Mouse (Mus musculus) midbrain, embryonic 10.5 days (tissue): ENCODE measurements at regions not wholly inside any gene's neighbourhood (a gene's known extent, or its start where the extent isn't known, plus 50 kb on each side); places are given as distances from the start of the nearest gene placed in this dataset.

Experiments used
- DNase-seq: peaks from one replicate; pipeline ENCODE4 v3.0.0-alpha.2; 2017; ENCODE audit warnings: low spot score
- H3K27ac ChIP-seq: fragments of 300-500 bp; sonication (generic); replicated peaks from 2 replicates; pipeline ENCODE4 v1.5.1; 2016; ENCODE audit warnings: mild to moderate bottlenecking
- H3K27me3 ChIP-seq: fragments of 300-500 bp; sonication (generic); 2 replicates; pipeline ENCODE4 v1.6.1; 2016; ENCODE audit warnings: low read depth, mild to moderate bottlenecking; ENCODE audit not compliant: poor library complexity, severe bottlenecking
- H3K36me3 ChIP-seq: fragments of 300-500 bp; sonication (generic); 2 replicates; pipeline ENCODE4 v1.6.1; 2016; ENCODE audit warnings: mild to moderate bottlenecking, moderate library complexity
- H3K4me1 ChIP-seq: fragments of 300-500 bp; sonication (generic); 2 replicates; pipeline ENCODE4 v1.6.1; 2016
- H3K4me3 ChIP-seq: fragments of 300-500 bp; sonication (generic); 2 replicates; pipeline ENCODE4 v1.5.1; 2016; ENCODE audit warnings: mild to moderate bottlenecking, moderate library complexity
- H3K9me3 ChIP-seq: fragments of 300-500 bp; sonication (generic); replicated peaks from 2 replicates; pipeline ENCODE4 v1.6.1; 2016; ENCODE audit warnings: mild to moderate bottlenecking
- WGBS: fragments of 180-500 bp; shearing (Covaris S2); methylation state at CpG from one replicate; pipeline ENCODE4 v1.1.7; 2016; 5-methylcytosine and 5-hydroxymethylcytosine counted together

DNA sequence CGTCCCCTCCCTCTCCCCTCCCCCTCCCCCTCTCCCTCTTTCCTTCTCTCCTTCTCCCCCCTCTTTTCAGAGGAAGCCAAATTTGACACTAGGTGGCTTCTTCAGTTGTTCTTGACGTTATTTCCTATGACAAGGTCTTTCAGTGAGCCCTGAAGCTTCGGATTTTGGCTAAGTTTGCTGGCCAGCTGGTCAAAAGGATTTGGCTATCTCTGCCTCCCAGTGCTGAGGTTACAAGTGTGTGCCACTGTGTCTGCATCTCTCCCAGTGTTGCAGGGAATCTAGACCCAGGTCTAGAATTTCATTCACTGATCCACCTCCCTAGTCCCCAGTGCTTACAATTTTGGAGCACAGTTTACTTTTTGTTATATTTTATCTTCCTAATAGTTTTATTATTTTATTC, 329.7 kb upstream of the Gm21798 start:
- H3K27me3 ChIP-seq, result no peaks in the 10 kb centered on the region
- no peaks in the 10 kb centered on the region for H3K36me3 ChIP-seq
- WGBS, result 36% methylated on average over 2 of the region's 3 CpGs
- H3K4me3 ChIP-seq, result no peak overlapping the region
- 0 out of 2 replicates have a peak, but pooled peaks cover 2% of the 10 kb centered on the region for H3K4me1 ChIP-seq
- no peaks in the 10 kb centered on the region for H3K9me3 ChIP-seq
- no peak overlapping the region for H3K27ac ChIP-seq
- DNase-seq, result no peak

DNA sequence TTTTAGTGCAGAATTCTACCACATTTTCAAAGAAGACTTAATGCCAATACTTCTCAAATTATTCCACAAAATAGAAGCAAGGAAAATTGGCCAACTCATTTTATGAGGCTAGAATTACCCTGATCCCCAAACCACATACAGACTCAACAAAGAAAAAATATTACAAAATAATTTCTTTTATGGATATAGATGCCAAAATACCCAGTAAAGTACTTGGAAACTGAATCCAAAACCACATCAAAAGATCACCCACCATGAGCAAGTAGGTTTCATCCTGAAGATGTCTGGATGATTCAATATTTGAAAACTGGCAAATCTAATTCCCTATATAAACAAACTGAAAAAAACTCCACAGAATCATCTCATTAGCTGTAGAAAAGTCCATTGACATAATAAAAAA, 316.7 kb upstream of the Gm21798 start:
- Histone ChIP-seq H3K9me3 (no peaks in the 10 kb centered on the region), H3K4me1 (no peaks in the 10 kb centered on the region), H3K36me3 (no peaks in the 10 kb centered on the region), H3K27me3 (no peaks in the 10 kb centered on the region), H3K4me3 (no peak overlapping the region), H3K27ac (no peak overlapping the region)
- no peak for DNase-seq

DNA sequence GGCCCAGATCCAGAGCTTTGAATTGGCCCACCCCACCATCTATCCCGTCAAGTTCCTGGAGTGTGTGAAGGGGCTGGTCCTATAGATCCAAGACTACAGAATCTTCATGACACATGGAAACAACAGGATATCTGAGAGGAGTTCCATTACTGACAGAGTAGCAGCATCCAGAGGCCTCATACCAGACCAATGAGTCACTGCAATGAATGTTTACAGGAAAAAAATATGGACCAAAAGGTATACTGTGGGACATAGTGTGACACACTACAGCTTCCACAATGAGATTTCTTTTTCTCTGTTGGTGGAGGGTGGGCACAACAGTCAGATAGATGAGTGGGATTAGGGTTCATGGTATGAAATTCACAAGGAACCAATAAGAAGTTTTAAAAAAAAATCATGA, 316.0 kb upstream of the Gm21798 start:
- Histone ChIP-seq H3K9me3 (no peaks in the 10 kb centered on the region), H3K27me3 (no peaks in the 10 kb centered on the region), H3K4me1 (no peaks in the 10 kb centered on the region), H3K27ac (no peak overlapping the region), H3K36me3 (no peaks in the 10 kb centered on the region), H3K4me3 (no peak overlapping the region)
- no peak for DNase-seq
- 81% methylated on average over 1 of the region's 1 CpGs for WGBS

DNA sequence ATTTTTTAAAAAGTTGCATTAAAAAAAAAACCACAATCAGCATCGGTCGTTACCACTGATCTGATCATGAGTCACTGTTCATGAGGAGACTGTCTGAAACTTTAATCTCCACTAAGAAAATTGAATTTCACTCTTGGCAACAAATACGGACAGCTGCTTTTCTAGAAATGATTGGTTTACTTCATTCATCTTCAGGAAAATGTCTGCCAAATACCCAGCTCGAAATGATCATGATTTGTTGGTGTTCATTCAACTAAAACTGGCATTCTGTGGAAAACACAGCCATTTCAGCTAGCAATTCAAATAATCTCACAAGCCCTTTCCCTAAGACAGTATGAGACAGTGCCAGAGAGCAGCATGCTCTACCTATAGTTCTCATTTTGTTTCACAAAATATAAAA, 312.7 kb upstream of the Gm21798 start:
- no peak overlapping the region for H3K4me3 ChIP-seq
- no peak for DNase-seq
- 95% methylated on average over 4 of the region's 4 CpGs for WGBS
- H3K36me3 ChIP-seq, result no peaks in the 10 kb centered on the region
- H3K9me3 ChIP-seq, result no peaks in the 10 kb centered on the region
- no peak overlapping the region for H3K27ac ChIP-seq
- no peaks in the 10 kb centered on the region for H3K27me3 ChIP-seq
- H3K4me1 ChIP-seq, result no peaks in the 10 kb centered on the region

DNA sequence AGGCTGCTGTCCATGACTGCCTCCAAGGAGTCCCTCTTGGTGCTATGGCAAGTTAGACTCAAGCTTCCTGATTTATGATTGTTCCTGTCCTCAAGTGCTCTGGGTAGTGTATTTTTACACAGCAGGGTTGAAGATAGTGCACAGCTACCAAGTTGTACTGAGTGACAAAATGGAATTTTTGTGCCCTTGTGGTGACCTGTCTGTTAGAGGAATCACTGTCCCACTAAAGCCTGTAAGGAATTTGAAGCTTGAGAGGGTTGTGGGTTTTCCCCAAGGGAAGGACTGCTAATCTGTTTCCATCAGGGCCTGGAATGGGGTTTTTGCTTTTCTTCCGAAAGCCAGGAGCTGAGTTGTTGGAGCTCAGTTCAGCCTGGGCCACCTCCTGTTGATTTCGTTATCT, 306.8 kb upstream of the Gm21798 start:
- H3K4me1 ChIP-seq, result no peaks in the 10 kb centered on the region
- H3K9me3 ChIP-seq, result no peaks in the 10 kb centered on the region
- no peaks in the 10 kb centered on the region for H3K36me3 ChIP-seq
- H3K4me3 ChIP-seq, result no peak overlapping the region
- 81% methylated on average over 2 of the region's 2 CpGs for WGBS
- DNase-seq, result no peak
- H3K27ac ChIP-seq, result no peak overlapping the region
- H3K27me3 ChIP-seq, result no peaks in the 10 kb centered on the region

DNA sequence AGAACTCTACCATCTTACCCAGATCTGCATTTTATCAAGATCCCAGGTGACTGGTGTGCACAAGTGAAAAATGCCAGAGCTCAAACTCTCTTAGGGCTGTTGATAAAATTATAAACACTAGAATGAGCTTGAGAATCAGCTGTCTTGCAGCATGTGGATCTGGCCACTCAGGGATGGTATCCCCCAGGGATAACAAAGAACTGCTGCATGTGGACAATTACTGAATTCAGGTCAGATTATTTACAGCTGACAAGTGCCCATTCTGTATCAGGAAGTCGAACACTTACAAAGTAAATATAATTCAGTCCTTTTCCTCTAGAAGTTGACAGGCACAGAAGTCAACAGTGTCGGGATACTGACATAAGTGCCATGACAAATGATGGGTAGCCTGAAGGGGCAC, 306.3 kb upstream of the Gm21798 start:
- Histone ChIP-seq H3K9me3 (no peaks in the 10 kb centered on the region), H3K4me1 (no peaks in the 10 kb centered on the region), H3K36me3 (no peaks in the 10 kb centered on the region), H3K27ac (no peak overlapping the region), H3K4me3 (no peak overlapping the region), H3K27me3 (no peaks in the 10 kb centered on the region)
- no peak for DNase-seq
- 80% methylated on average over 2 of the region's 2 CpGs for WGBS

DNA sequence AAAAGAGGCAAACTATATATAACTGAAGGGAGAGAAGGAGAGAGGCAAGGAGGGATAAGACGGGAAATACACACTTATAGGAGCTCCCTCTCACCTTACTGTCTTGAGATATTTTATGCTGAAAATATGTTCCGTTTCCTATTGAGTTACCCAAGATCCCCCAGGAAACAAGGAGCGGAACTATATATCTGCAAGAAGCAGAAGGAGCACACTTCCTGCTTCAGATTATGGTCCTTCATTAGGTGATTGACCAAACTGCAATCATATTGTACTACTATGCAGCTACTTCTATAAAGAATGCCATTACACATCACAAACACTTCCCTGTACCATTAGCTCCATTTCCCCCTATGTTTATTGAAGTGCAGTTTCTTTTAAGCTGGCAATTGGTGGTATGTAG, 304.9 kb upstream of the Gm21798 start:
- Histone ChIP-seq H3K4me1 (no peaks in the 10 kb centered on the region), H3K4me3 (no peak overlapping the region), H3K27me3 (no peaks in the 10 kb centered on the region), H3K36me3 (no peaks in the 10 kb centered on the region), H3K27ac (no peak overlapping the region), H3K9me3 (no peaks in the 10 kb centered on the region)
- 90% methylated on average over 3 of the region's 3 CpGs for WGBS
- no peak for DNase-seq

DNA sequence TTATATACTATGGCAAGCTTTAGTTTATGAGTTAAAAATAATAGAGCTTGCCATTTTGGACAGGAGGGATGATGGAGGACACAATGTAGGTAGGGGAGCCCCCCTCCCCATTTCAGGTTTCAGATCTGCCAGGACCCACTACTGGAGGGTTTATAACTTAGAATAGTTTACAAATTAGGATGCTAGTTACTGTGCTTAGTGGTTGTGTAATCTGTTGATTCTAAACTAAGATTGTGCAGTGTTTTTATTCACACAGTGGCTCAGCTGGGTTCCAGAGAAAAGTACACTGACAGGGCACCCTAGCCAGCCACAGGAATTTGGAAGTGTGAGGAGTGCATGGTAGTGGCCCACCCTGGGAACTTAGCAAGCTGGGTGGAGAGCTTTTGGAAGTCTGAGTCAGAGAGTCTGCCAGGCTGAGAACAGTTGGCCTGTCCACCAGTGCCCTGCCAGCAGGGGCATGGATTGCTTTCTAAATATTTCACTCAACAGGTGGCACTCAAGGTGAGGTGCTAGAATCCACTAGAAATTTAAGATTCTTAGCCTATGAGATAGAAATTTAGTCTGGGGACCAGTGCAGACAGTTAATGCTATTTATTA, 303.9 kb upstream of the Gm21798 start:
- no peak overlapping the region for H3K4me3 ChIP-seq
- DNase-seq, result no peak
- H3K36me3 ChIP-seq, result no peaks in the 10 kb centered on the region
- H3K9me3 ChIP-seq, result no peaks in the 10 kb centered on the region
- no peaks in the 10 kb centered on the region for H3K4me1 ChIP-seq
- no peak overlapping the region for H3K27ac ChIP-seq
- no peaks in the 10 kb centered on the region for H3K27me3 ChIP-seq

DNA sequence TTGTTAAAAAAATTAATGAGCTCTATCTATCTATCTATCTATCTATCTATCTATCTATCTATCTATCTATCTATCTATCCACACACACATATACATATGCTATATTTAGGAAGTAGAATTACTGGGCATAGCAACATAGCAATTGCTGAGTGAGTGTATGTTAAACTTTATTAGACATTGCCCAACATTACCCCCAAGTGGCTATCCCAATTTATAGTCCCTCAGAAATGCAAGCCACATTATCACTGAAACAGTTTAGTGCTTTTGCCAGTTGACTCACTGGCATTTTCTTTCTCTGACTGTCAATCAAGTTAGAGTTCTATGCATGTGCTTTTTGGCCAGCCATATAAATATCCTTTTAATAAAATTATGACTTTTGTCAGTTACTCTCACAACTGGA, 302.3 kb upstream of the Gm21798 start:
- Histone ChIP-seq H3K27ac (no peak overlapping the region), H3K27me3 (no peaks in the 10 kb centered on the region), H3K4me1 (no peaks in the 10 kb centered on the region), H3K36me3 (no peaks in the 10 kb centered on the region), H3K4me3 (no peak overlapping the region), H3K9me3 (no peaks in the 10 kb centered on the region)
- DNase-seq, result no peak

DNA sequence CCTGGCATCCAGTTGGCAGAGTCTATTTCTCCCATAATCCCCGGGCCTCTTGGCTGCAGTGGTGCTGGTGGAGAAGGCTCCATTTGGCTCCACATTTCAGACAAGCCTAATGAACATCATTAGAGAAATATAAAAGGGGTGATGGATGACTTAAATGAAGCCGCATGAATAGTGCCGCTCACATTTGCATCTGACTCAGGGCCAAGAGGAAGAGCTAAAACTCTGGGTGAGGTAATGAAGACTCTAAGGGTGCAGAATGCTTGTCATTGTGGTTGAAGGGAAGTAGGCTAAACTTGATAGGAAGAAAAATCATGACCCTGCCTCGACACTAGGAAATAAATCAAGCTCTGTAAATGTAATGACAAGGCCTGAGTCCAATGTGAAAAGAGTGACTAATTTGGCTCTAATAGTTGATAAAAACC, 298.3 kb upstream of the Gm21798 start:
- H3K36me3 ChIP-seq, result no peaks in the 10 kb centered on the region
- WGBS, result 84% methylated on average over 4 of the region's 4 CpGs
- DNase-seq, result no peak

DNA sequence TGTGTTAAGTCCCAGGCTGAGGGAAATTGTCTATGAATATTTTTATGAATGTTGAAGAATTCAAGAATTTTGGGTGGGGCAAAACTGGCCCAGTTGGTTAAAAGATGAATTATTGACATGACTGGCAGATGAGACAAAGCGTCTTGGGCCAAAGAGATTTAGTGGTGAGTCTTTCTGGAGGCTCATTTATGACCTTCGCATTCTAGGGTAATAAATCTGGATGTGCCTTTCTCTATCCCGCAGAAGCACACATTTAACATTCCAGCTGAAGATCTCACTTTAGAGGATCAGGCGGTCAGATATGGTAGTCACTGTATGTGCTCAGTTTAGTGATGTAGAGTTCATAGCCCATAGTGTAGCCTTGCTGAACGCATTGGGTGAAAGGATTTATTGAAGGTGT, 296.9 kb upstream of the Gm21798 start:
- Histone ChIP-seq H3K4me1 (no peaks in the 10 kb centered on the region), H3K4me3 (no peak overlapping the region), H3K27me3 (no peaks in the 10 kb centered on the region), H3K9me3 (no peaks in the 10 kb centered on the region), H3K36me3 (no peaks in the 10 kb centered on the region), H3K27ac (no peak overlapping the region)
- 93% methylated on average over 5 of the region's 5 CpGs for WGBS
- no peak for DNase-seq

More for the DNA sequence above, 298.3 kb upstream of the Gm21798 start:
- Histone ChIP-seq H3K4me3 (no peak overlapping the region), H3K27ac (no peak overlapping the region), H3K9me3 (no peaks in the 10 kb centered on the region), H3K27me3 (no peaks in the 10 kb centered on the region), H3K4me1 (no peaks in the 10 kb centered on the region)

DNA sequence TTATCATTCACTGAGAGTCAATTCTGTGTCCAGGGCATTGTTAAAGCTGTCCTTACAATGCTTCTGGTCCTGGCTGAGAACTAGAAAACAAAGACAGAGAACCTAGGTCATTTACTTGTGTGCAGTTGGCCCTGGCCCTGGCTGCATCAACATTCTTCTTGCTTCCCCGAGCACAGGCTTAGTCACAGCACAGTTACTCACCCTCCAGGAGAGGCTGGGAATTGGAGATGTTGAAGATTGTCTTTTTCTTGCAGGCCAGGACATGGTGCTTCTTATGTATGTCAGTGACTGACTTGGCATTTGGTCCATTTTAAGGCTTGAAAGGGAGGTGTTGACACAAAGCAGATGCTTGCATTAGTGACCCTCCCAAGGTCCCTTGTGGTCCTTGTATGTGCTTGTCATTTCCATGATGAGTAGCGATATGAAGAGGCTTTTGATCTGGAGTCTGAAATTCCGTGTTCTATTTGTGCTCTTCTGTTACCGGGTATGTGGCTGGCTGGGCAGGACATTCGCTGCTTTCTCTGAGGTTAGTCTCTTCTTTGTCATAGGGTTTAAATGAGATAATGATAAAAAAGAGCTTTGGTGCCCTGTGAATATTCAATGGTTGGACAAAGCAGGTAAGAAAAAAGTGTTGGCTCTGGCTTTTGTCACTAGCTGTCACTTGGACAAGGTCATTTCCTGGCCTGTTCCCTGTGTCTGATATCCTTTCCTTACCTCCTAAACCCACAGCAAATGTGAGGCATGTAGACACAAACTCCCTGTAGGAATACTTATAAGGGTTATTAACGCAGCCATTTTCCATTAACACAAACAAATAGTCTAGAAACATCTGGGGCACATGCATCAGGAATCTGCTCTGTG, 285.0 kb upstream of the Gm21798 start:
- Histone ChIP-seq H3K27me3 (no peaks in the 10 kb centered on the region), H3K9me3 (no peaks in the 10 kb centered on the region), H3K36me3 (no peaks in the 10 kb centered on the region), H3K27ac (no peak overlapping the region), H3K4me3 (no peak overlapping the region), H3K4me1 (peaks cover 4% of the 10 kb centered on the region)
- WGBS, result 82% methylated on average over 6 of the region's 6 CpGs
- no peak for DNase-seq

DNA sequence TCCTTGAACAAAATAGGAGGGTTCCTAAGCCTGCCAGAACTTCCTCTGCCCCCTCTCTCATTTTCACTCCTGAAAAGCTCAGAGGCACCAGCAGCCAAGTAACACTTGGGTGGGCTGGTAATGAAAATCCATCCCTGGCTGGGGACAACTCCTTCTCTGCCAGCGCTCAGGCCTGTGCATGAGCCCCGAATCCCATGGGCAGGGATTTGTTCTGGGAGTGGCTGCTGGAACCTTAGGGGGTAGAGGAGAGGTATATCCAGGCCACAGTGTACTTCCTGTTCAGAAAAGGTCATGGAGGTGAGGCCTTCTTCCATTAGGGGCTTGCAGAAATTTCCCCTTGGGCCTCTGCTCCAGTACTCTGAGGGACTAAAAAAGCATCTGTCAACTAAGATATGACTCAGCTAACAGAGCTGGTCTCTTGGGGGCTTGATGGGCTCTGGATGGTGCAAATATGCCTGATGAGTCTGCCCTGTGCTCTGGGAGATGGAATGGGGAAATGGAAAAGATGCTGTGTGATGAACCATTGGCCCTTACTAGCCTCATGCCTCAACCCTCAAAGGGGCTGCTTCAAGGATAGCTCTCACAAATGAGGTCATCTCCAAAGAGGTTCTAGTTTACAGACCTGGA, 284.2 kb upstream of the Gm21798 start:
- WGBS, result 69% methylated on average over 2 of the region's 2 CpGs
- H3K9me3 ChIP-seq, result no peaks in the 10 kb centered on the region

More for the DNA sequence above, 284.2 kb upstream of the Gm21798 start:
- Histone ChIP-seq H3K4me3 (no peak overlapping the region), H3K36me3 (no peaks in the 10 kb centered on the region), H3K27me3 (no peaks in the 10 kb centered on the region), H3K4me1 (peaks cover 4% of the 10 kb centered on the region), H3K27ac (no peak overlapping the region)
- no peak for DNase-seq
